Mouse (Mus musculus): Measurements from ENCODE around the gene Ank3. TPM values are rescaled to one million over a fixed set of nuclear protein-coding genes. Genes with fewer than 3 reads are reported as not detected.
"Not testable (repeated sequence)": the region's sequence is repeated elsewhere in the genome, so short reads cannot be mapped to it uniquely, and the experiment has no call there.

Ank3 gene
- total RNA-seq, 2 experiments from 2014 or later, result 459 to 516 TPM

DNA sequence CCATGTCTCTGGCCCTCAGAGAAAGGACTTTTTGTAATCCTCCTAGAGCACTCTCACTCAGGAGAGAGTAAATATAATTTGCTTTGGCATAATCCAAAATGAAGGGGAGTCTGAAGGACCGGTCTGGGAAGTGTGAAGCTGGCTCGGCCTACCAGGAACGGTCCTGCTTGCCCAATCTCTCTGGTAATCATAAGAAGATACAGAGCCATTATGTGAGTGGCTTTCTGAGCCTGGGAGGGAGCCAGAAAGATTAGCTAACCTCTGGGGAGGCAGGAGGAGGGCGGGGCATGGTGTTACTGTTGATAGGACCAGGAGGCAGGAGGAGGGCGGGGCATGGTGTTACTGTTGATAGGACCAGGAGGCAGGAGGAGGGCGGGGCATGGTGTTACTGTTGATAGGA, 511.7 kb downstream of the Ank3 start:
- not testable (repeated sequence) for DNase-seq

DNA sequence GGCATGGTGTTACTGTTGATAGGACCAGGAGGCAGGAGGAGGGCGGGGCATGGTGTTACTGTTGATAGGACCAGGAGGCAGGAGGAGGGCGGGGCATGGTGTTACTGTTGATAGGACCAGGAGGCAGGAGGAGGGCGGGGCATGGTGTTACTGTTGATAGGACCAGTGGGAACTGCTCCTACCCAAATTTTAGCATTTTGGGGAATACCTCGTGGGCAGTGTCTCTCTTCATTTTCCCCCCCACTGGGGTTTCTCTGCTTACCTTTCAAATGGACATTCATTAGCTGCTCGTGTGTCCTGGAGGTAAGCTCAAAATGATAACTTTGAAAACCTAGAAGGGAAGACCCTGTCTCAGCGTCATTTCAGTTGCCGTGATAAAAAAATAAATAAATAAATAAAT, 512.2 kb downstream of the Ank3 start:
- not testable (repeated sequence) for DNase-seq

DNA sequence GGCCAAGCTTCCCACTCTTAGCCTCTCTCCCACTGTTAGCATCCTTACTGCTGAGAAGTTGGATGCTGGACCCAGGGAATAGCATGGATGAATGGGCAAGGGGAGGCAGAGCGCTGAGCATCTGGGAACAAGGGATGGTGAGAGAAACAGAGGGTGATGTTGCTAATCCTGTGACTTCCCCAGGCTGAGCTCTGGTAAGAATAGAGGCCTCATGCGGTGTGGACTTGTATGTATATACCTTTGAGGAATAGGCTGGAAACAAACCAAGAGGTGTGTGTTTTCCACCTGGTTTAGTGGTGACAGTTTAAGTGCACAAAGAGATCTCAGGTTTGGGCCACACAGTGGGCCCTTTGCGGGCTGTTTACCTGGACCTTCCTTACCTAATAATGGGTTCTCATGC, 517.0 kb downstream of the Ank3 start:
- no peak for DNase-seq

DNA sequence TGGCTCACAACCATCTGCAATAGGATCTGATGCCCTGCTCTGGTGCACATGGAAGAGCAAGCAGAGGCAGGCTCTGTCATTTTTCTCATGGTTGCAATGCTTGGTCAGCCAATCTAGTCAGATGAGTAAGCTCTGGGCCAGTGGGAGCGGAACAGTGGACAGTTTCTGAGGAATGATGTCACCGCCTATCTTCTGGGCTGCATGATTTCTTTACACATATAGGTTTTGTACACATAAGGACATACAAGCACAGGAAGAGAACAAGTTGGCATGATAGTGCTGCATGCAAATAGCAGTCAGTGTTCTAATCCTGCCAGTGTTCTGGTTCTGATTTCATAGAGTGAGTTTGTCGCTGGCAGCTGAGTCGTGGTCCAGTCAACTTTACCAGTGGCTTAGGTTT, 517.6 kb downstream of the Ank3 start:
- DNase-seq, result no peak

DNA sequence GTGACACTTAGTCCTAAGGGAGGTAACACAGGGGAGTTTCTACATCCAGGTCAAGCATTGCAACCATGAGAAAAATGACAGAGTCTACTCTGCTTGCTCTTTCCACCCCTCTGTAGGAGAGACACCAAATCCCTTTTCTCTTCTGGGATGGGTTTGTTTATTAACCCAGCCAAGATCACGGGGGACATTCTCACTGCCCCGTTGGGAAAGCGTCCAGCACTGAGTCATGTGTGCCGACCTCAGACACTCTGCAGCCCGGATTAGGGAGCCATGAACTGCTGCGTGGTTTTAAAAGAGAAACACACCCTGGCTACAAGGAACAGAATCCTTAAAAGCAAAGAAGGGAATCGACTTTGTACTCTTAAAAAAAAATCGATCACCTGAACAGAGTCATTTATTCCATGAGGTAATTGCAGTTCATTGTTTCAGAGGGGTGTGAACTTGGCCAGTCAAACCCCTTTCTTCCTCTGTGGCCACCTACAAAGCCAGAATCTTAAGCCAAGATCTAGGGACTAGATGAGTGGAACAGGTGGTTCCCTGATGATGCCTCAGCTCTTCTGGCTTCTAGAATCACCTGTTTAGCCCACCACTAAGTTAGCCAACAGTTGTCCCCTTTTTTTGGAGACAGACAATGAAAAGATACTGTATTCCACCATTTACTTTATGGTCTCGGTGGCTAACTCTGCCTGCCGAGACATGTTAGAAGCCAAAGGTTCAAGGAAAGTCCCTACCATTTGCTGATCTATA, 518.3 kb downstream of the Ank3 start:
- no peak for DNase-seq

DNA sequence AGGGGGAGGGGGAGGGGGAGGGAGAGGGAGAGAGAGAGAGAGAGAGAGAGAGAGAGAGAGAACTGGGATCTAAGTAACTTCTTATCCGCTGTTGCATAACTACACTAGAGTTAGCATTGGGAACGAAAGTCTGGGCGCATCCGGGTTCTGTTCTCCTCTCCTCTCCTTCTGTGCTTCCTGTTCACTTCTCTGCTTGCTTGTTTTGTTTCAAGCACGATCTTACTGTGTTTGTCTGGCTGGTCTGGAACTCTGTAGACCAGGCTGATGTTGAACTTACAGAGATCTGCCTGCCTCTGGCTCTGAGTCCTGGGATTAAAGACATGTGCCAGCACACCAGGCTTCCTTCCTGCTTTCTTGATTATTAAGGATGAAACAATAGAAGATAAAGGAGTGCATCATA, 519.1 kb downstream of the Ank3 start:
- DNase-seq, result no peak

DNA sequence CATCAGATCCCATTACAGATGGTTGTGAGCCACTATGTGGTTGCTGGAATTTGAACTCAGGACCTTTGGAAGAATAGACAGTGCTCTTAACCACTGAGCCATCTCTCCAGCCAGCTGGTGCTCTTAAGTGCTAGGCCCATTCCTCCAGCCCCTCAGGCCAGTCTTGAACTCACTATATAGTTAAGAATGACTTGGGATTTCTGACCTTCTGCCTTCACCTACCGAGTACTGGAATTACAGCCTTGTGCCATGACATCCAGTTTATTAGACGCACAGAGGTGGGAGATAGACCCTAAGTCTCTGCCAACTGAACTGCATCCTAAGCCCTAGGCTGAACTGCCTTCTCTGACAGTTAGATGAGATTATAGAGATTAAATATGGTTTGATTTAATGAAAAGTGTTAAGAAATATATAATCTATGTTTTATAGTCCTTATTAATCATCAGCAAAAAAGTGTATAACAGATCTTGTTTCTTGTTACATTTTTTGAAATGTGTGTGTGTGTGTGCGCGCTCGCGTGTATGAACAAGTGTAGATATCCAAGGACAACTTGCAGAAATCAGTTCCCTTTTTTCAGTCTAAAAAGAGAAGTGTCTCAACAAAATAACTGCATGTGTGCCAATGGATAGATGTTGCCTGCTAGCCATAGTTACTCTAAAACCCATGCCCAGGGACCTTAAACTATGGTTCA, 520.0 kb downstream of the Ank3 start:
- no peak for DNase-seq

DNA sequence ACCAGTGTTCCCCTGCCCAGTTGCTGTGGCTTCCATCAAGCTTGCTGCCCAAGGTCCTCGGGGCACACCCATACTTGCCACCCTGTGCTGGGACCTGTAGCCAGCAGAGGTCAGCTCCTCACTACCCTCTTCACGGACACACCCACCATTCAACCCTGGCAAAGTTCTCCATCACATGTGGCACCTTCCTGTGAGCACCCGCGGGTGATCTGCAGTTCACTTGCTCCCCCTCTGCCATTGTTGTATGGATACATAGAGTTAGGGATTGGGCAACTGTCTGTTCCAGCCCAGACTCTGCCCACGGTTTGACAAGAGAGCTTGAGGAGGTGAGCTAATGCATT, 520.5 kb downstream of the Ank3 start:
- DNase-seq, result no peak

DNA sequence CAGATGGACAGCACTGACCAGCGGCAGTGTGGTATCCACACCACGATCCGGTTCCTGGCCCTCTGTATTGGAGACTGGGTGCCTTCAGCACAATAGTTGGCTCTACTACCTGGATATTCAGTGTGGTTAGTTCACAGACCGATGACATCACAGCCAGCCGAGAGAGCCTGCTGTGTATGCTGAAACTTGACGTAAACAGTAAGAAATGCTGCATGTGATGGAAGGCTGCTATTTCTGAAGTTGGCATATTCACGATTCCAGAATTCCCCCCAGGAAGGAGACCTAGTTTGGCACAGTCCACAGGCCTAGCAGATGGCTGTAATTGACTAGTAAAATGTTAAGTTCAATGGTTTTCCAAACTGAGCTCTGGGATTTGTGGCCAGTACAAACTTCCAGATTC, 521.2 kb downstream of the Ank3 start:
- DNase-seq, result no peak

DNA sequence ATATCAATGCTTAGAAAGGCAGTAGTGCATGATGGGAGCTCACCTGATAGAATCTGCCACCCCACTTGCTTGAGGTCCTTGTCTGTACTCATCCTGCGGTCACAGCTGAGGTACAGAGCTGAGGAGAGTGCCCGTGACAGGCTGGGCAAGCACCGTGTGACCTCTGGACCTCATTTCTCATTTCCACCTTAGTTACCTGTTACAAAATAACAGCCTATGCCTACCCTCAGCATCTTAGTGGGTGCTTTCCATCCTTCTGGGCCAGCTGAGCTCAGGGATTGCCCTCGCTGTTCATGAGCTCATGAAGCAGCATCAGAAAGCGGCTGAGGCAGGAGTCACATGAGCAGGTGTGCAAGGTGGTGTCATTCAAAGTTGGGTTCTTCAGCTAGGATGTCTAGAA, 523.5 kb downstream of the Ank3 start:
- DNase-seq, result no peak

DNA sequence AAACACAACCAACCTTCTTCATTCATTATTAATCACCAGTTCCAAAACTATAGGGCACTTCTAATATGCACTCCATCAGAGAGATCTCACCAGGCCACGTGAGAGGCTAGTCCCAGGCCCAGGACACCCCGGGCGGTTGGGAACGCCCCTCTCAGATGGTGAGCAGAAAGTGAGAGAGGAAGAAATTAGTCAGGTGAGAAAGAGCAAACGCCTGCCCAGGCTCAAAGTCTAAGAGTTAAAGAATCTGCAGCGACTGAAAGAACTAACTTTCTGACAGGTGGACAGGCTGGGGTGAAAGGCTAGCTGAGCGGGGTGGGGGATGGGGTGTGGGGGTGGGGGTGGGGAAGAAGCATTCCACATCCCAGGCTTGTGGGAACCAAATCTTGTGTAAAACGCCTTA, 525.2 kb downstream of the Ank3 start:
- no peak for DNase-seq

DNA sequence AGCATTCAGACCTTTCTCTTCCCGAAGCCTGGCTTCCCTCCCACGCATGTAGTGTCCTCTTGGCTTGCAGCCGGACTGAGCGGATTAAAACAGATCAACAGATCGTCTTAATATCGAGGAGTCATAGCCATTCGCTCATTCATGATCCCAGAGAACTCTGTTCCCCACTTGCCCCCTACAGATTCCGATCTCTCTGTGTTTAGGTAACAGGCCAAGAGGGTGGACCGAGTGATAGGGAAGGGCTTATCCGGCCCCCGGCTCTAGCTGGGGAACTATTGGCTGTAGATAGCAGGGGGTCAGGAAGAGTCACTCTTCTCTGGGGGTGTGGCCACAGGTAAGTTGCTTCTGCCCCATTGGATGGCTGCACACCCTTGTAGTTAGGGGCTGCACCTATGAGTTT, 525.7 kb downstream of the Ank3 start:
- no peak for DNase-seq

DNA sequence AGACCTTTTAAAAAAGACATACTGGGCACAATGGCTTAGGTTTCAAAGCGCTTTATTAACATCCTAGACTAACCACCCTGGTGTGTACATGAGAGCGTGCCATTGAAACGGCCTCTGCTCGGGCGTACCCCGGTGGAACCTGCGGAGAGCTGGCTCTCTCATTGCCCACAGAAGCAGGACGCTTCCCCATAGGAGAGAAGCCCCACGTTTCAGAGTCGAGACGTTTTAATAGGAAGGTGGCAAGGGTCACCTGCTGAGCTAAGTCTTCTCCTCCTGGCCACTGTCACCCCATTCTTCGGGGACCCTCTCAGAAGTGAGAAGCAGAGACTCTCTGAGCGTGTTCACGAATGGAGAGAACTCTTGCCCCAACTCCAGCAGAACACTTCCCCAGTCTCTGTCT, 526.3 kb downstream of the Ank3 start:
- no peak for DNase-seq

DNA sequence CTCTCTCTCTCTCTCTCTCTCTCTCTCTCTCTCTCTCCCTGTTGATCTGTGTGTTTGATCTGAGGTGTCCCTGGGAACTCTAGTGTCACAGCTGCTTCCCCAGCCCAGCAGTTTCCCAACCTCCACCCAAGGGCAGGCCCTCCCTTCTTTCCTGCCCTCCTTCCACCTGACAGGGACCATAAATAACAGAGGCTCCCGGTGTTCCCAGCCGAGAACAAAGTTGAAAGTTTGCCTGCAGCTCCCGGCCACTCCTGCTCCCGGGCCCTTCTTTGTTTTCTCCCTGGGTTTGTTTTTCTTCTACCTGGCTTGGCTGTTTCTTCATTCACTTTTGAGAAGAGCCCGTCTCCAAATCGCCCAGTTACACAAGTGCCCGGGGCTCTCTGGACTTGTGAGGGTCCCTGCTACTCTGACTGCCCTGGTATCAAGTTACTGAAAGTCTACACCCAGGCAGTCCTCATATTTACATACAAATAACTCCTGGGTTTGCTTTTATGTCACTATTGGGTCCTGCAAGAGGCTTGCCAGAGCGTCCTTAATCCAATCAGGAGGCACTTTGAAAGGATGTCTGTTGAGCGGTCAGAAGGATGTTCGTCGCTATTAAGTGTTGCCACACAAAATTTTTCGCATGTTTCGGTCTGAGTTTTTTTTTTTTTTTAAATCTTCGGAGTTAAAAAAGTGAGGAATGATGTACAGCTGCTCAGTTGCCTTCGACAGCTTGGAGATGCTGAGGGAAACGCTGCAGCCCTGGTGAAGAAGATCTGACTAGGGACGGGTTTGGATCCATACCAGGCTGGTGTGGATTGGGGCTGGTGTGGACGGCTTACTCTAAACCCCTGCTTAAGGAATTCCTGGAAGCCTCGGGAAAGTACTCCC, 526.9 kb downstream of the Ank3 start:
- no peak for DNase-seq

DNA sequence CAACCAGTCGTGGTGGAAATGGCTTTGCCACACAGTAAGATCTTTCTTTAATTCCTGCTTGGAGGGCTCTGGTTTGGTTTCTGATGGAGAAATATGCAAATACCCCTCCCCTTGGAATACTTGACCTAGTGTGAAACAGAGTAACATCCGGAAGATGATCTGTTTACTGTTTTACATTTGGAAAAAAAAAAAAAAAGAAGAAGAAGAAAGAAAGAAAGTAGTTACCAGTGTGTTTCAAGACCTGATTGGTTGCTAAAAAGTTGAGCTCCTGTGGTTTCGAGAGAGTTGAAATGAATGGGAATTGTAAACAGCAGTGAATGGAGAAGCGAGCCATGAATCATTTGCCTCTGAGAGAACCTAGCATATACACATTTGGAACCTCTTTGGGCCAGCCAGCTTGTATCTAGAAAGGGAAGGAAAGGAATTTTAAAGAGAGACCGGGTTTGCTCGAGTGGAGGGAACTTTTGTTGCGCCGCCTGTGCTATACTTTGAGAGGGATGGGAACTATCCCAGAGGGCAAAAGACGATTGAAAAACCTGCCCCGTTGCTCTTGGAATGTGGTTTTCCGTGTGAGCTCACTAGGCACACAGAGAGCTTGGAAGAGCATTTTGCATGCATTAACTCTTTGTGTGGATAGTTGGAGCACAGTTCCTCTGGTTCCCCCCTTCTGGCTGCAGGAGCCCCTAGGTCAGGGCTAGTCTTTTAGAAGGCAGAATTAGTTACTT, 527.7 kb downstream of the Ank3 start:
- DNase-seq, result no peak

DNA sequence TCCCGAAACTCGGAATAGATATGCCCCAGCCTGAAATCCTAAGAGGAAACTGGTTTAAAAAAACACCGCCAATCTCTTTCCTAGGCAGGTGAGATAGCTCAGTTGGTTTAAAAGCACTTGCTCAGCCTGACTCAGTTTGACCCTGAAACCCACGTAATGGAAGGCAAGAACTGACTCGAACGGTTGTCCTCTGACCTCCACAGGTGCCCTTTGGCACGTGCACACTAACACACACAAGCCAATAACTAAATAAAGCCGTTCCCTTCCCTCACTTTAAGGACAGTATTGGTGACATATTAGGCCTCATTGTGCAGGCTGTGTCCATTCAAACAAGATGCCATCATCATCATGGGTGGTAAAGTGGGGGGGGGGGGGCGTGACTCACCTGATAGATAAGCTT, 528.4 kb downstream of the Ank3 start:
- no peak for DNase-seq

DNA sequence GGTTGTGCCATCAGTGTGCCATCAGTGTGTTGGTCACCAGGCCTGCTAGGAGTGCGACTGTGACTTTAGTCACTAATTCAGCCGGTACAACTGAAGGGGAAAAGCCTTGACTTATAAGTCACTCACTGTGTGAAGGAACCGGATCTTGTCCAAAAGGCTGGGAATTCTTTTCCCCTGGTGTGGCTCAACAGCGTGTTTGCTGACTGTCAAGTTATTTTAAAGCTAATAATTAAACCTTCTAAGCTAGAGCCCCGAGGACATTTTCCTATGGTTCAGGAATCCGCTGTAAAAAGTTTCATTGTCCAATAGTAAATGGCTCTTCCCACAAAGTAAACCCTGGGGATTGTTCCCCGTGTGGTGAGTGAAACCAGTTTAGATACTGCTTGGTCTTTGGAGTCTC, 529.8 kb downstream of the Ank3 start:
- DNase-seq, result no peak

DNA sequence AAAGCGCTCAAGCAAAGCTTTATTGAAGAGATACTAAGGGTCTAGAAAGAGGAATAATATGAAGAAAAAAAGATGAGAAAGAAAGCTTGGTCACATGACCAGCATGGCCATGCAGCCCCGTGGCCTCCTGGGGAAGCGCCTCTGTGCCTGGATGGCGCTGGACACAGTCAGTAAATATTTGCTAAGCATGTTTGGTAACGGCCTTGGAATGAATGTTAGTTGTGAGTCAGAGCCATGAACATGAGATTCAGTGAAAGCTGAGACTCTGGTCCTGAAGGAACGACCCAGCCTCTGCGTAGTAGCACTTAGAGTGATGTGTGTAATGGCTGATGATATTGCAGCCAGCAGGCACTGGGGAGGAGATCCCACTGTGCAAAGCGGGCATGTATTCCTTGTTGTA, 531.9 kb downstream of the Ank3 start:
- DNase-seq, result no peak

DNA sequence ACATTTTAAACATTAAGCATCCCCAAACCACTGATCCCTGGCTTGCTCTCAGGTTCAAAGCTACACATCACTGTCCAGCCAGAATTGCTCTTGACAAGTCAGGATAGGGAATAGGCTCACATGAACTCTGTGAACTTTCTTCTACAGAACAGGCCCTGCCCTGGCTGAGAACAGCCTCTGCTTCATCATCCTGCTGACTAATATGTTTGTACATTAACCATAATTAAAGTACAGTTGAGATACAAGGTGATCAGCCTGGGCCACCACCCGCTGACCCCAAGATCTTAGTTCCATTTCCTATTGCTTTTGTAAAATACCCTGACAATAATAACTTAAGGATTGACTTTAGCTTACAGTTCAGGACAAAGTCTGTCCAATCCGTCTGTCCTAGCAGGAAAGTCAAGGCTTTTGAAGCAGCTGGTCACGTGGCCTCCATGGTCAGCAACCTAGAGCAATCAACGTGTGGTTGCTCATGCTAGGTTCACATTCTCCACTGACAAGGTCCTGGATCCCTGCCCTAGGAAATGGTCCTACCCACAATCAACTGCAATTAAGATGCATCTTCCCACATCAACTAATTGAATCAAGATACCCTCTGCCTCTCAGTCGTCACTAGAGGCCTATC, 538.0 kb downstream of the Ank3 start:
- no peak for DNase-seq

DNA sequence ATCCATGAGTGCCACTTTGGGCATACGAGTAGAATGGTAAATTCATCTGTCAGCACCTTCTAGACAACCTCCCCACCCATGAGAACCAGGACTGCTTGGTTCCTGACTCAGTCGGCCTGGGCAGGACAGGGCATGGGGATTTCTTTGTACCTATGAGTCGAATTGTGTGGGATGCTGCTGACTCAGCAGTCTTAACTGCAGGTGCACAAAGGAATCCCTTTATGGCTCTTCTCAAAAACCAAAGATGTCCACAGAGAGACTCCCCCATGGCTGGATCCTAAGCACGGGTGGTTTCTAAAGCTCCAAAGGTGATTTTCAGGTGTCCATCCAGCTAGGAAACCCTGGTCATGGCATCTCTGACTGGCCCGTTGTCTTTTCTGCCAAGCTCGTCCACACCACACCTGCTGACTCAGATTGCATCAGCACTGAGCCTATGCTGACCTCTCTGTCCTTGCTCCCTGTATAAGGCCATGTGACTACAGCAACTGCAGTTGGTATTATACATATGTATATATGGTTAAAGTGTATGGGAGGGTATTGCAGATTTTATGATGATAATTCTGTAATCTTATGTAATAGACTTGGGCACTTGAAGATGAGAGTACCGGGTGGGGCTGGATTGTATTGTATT, 538.8 kb downstream of the Ank3 start:
- DNase-seq, result no peak

DNA sequence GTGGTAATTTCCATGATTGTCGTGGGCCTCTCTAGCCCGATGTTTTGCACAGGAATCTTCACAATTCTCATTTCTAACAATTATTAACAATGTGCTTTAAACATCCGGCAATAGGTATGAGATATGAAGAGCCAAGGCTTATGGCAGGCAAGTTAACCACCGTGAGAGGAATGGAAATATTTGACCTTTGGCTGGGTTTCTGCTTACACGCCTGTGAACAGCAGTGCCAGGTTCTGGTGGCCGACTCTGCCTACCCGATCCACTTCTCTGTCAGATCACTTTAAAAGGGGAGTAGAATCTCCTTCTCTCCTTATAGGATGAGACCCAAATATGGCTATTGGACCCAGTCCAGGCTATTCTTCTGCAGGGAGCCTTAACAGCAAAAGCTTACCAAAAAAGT, 540.6 kb downstream of the Ank3 start:
- DNase-seq, result no peak

DNA sequence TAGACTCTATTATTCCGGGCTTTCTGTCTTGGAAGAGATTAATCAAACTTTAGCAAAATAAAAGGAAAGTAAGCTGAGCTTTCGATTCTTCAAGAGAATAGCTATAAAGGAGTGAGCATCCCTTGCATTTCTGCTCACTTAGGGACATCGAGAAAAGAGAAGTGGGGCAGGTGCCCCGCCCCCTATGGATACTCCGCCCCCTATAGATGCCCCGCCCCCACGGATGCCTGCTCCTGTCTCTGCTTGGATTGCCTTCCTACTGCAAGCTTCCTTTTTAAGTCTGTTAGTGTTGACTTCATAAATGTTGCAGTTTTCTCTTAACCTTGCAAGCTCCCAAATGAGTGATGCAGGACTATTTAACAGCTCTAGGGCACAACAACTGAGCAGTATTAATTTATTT, 541.4 kb downstream of the Ank3 start:
- DNase-seq, result no peak
